Mouse (Mus musculus): Measurements from ENCODE around the gene Rfc2. TPM values are rescaled to one million over a fixed set of nuclear protein-coding genes. Genes with fewer than 3 reads are reported as not detected.

The Rfc2 gene
- polyA plus RNA-seq, 1 experiment from 2014 or later: 333 TPM

- no peak within 1 kb of the TSS for H3K27ac ChIP-seq (ENCODE audit: low read depth, low read length)
- H3K9me3 ChIP-seq (ENCODE audit: control insufficient read depth, low read length): no peaks in the 10 kb centered on the region
- no peak within 1 kb of the TSS for H3K4me2 ChIP-seq (replicated peaks; ENCODE audit: low read depth, low read length)
- H3K4me1 ChIP-seq (ENCODE audit: control insufficient read depth, insufficient read depth, low read length): 0 out of 2 replicates have a peak, but pooled peaks cover 7% of the 10 kb centered on the region
- no peak within 1 kb of the TSS for H3K4me3 ChIP-seq (ENCODE audit: low read length)
- no peaks in the 10 kb centered on the region for H3K36me3 ChIP-seq (ENCODE audit: control insufficient read depth, insufficient read depth, low read length)
- no peak within 1 kb of the TSS for H3K9ac ChIP-seq (ENCODE audit: low read depth, low read length)
- WGBS: 81% methylated on average over 7 of the region's 7 CpGs
- H3K27me3 ChIP-seq (ENCODE audit: control insufficient read depth, insufficient read depth, low read length): no peaks in the 10 kb centered on the region
- no peak for ATAC-seq (ENCODE audit: low FRiP score, low TSS enrichment)
These were observed 21.1 kb upstream of the Rfc2 start, which contains the start of gene Syna for GRCm38 (mm10) chr5:134560071-134560449. TSS of gene Syna (minus strand) at chr5:134560171.

- Histone ChIP-seq H3K9me3 (ENCODE audit: control insufficient read depth, low read length) (no peaks in the 10 kb centered on the region), H3K9ac (ENCODE audit: low read depth, low read length) (no peak overlapping the region), H3K27me3 (ENCODE audit: control insufficient read depth, insufficient read depth, low read length) (no peaks in the 10 kb centered on the region), H3K27ac (ENCODE audit: low read depth, low read length) (no peak overlapping the region), H3K4me1 (ENCODE audit: control insufficient read depth, insufficient read depth, low read length) (0 out of 2 replicates have a peak, but pooled peaks cover 3% of the 10 kb centered on the region), H3K36me3 (ENCODE audit: control insufficient read depth, insufficient read depth, low read length) (no peaks in the 10 kb centered on the region), H3K4me2 (replicated peaks; ENCODE audit: low read depth, low read length) (no peak overlapping the region), H3K4me3 (ENCODE audit: low read length) (no peak overlapping the region)
- ATAC-seq (ENCODE audit: low FRiP score, low TSS enrichment): no peak
- WGBS: 83% methylated on average over 16 of the region's 16 CpGs
These were observed 20.6 kb upstream of the Rfc2 start for GRCm38 (mm10) chr5:134560450-134561171.

GRCm38 (mm10) chr5:134564272-134564671 is 16.9 kb upstream of the Rfc2 start:
- Histone ChIP-seq H3K27ac (ENCODE audit: low read depth, low read length) (no peak overlapping the region), H3K4me2 (replicated peaks; ENCODE audit: low read depth, low read length) (no peak overlapping the region), H3K4me1 (ENCODE audit: control insufficient read depth, insufficient read depth, low read length) (peaks cover 14% of the 10 kb centered on the region), H3K9me3 (ENCODE audit: control insufficient read depth, low read length) (no peaks in the 10 kb centered on the region), H3K27me3 (ENCODE audit: control insufficient read depth, insufficient read depth, low read length) (no peaks in the 10 kb centered on the region), H3K9ac (ENCODE audit: low read depth, low read length) (no peak overlapping the region), H3K36me3 (ENCODE audit: control insufficient read depth, insufficient read depth, low read length) (no peaks in the 10 kb centered on the region), H3K4me3 (ENCODE audit: low read length) (no peak overlapping the region)
- no peak for ATAC-seq (ENCODE audit: low FRiP score, low TSS enrichment)
- WGBS: 96% methylated on average over 2 of the region's 2 CpGs

GRCm38 (mm10) chr5:134565696-134566095 is 15.5 kb upstream of the Rfc2 start:
- no peaks in the 10 kb centered on the region for H3K27me3 ChIP-seq (ENCODE audit: control insufficient read depth, insufficient read depth, low read length)
- H3K27ac ChIP-seq (ENCODE audit: low read depth, low read length): no peak overlapping the region
- H3K4me3 ChIP-seq (ENCODE audit: low read length): no peak overlapping the region
- H3K9me3 ChIP-seq (ENCODE audit: control insufficient read depth, low read length): no peaks in the 10 kb centered on the region
- no peak for ATAC-seq (ENCODE audit: low FRiP score, low TSS enrichment)
- no peak overlapping the region for H3K9ac ChIP-seq (ENCODE audit: low read depth, low read length)
- H3K36me3 ChIP-seq (ENCODE audit: control insufficient read depth, insufficient read depth, low read length): no peaks in the 10 kb centered on the region
- no peak overlapping the region for H3K4me2 ChIP-seq (replicated peaks; ENCODE audit: low read depth, low read length)
- WGBS: 92% methylated on average over 6 of the region's 6 CpGs
- peaks cover 14% of the 10 kb centered on the region for H3K4me1 ChIP-seq (ENCODE audit: control insufficient read depth, insufficient read depth, low read length)

- Histone ChIP-seq H3K4me3 (ENCODE audit: low read length) (no peak overlapping the region), H3K27me3 (ENCODE audit: control insufficient read depth, insufficient read depth, low read length) (no peaks in the 10 kb centered on the region), H3K9me3 (ENCODE audit: control insufficient read depth, low read length) (no peaks in the 10 kb centered on the region), H3K36me3 (ENCODE audit: control insufficient read depth, insufficient read depth, low read length) (no peaks in the 10 kb centered on the region), H3K4me2 (replicated peaks; ENCODE audit: low read depth, low read length) (no peak overlapping the region), H3K4me1 (ENCODE audit: control insufficient read depth, insufficient read depth, low read length) (peaks cover 18% of the 10 kb centered on the region), H3K27ac (ENCODE audit: low read depth, low read length) (peak overlapping the region; percentile 85; the same call in 1 of the 2 replicates), H3K9ac (ENCODE audit: low read depth, low read length) (no peak overlapping the region)
- no peak for ATAC-seq (ENCODE audit: low FRiP score, low TSS enrichment)
- 82% methylated on average over 4 of the region's 4 CpGs for WGBS
These were observed 13.7 kb upstream of the Rfc2 start for GRCm38 (mm10) chr5:134567445-134567844.

GRCm38 (mm10) chr5:134568030-134568429 is 13.1 kb upstream of the Rfc2 start:
- no peaks in the 10 kb centered on the region for H3K27me3 ChIP-seq (ENCODE audit: control insufficient read depth, insufficient read depth, low read length)
- no peak overlapping the region for H3K9ac ChIP-seq (ENCODE audit: low read depth, low read length)
- WGBS: 69% methylated on average over 3 of the region's 3 CpGs
- peaks cover 20% of the 10 kb centered on the region for H3K4me1 ChIP-seq (ENCODE audit: control insufficient read depth, insufficient read depth, low read length)
- H3K27ac ChIP-seq (ENCODE audit: low read depth, low read length): peak overlapping the region; percentile 85
- no peaks in the 10 kb centered on the region for H3K36me3 ChIP-seq (ENCODE audit: control insufficient read depth, insufficient read depth, low read length)
- ATAC-seq (ENCODE audit: low FRiP score, low TSS enrichment): no peak
- no peaks in the 10 kb centered on the region for H3K9me3 ChIP-seq (ENCODE audit: control insufficient read depth, low read length)
- no peak overlapping the region for H3K4me3 ChIP-seq (ENCODE audit: low read length)
- H3K4me2 ChIP-seq (replicated peaks; ENCODE audit: low read depth, low read length): no peak overlapping the region

- peak; percentile 68 for ATAC-seq (ENCODE audit: low FRiP score, low TSS enrichment)
- peak overlapping the region; percentile 85 for H3K27ac ChIP-seq (ENCODE audit: low read depth, low read length)
- 34% methylated on average over 8 of the region's 8 CpGs for WGBS
These were observed 12.1 kb upstream of the Rfc2 start for GRCm38 (mm10) chr5:134568964-134569491.

GRCm38 (mm10) chr5:134571730-134572507 is 9.2 kb upstream of the Rfc2 start:
- Histone ChIP-seq H3K4me3 (ENCODE audit: low read length) (peak overlapping the region; percentile 35), H3K27ac (ENCODE audit: low read depth, low read length) (peak overlapping the region; percentile 75), H3K4me2 (replicated peaks; ENCODE audit: low read depth, low read length) (peak overlapping the region; percentile 58), H3K9ac (ENCODE audit: low read depth, low read length) (peak overlapping the region; percentile 28; the same call in 1 of the 2 replicates), H3K9me3 (ENCODE audit: control insufficient read depth, low read length) (no peaks in the 10 kb centered on the region), H3K4me1 (ENCODE audit: control insufficient read depth, insufficient read depth, low read length) (peaks cover 20% of the 10 kb centered on the region), H3K36me3 (ENCODE audit: control insufficient read depth, insufficient read depth, low read length) (no peaks in the 10 kb centered on the region), H3K27me3 (ENCODE audit: control insufficient read depth, insufficient read depth, low read length) (no peaks in the 10 kb centered on the region)
- ATAC-seq (ENCODE audit: low FRiP score, low TSS enrichment): peak; percentile 68
- WGBS: 1% methylated on average over 23 of the region's 23 CpGs

More at GRCm38 (mm10) chr5:134568964-134569491, 12.1 kb upstream of the Rfc2 start:
- Histone ChIP-seq H3K27me3 (ENCODE audit: control insufficient read depth, insufficient read depth, low read length) (no peaks in the 10 kb centered on the region), H3K4me3 (ENCODE audit: low read length) (no peak overlapping the region), H3K9ac (ENCODE audit: low read depth, low read length) (no peak overlapping the region; the same call in 1 of the 2 replicates), H3K9me3 (ENCODE audit: control insufficient read depth, low read length) (no peaks in the 10 kb centered on the region), H3K4me1 (ENCODE audit: control insufficient read depth, insufficient read depth, low read length) (peaks cover 20% of the 10 kb centered on the region), H3K4me2 (replicated peaks; ENCODE audit: low read depth, low read length) (peak overlapping the region; percentile 2; the same call in 1 of the 2 replicates), H3K36me3 (ENCODE audit: control insufficient read depth, insufficient read depth, low read length) (no peaks in the 10 kb centered on the region)

Data from kidney, embryonic 14.5 days (tissue).